Mouse (Mus musculus) R1 (cell line): Measurements from ENCODE around the gene Ier2.
"Not testable (repeated sequence)": the region's sequence is repeated elsewhere in the genome, so short reads cannot be mapped to it uniquely, and the experiment has no call there.

ENCODE experiments used
- DNase-seq: peaks from one replicate; pipeline ENCODE4 v3.0.0-alpha.2; 2018; ENCODE audit warnings: low read depth, low spot score

Ier2 gene

DNA sequence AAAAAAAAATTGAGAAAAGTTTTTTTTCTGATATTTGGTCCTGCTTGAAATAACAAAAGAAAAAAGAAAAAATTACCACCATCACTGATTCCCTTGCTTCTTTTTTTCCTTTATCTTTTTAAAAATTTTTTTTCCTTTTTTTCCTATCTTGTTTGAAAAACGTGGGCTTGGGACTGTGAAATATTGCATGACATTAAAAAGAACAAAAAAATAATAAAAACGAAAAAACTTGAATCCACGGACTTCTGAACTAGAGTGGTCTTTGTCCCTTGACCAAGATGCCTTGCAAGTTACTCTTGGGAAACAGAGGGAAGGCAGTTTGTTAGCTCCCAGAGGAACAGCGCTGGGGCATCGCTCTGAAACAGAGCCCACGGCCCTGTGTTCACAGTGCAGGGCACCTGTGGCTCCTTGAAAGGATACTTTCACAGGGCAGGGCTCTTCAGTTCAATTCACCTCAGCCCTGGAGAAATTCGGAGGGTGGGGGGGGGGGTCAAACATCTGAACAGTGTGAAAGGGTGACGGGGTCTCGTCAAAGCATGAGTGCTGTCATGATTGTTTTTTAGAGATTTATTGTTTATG is 22.6 kb downstream of the Ier2 start:
- DNase-seq = no peak

DNA sequence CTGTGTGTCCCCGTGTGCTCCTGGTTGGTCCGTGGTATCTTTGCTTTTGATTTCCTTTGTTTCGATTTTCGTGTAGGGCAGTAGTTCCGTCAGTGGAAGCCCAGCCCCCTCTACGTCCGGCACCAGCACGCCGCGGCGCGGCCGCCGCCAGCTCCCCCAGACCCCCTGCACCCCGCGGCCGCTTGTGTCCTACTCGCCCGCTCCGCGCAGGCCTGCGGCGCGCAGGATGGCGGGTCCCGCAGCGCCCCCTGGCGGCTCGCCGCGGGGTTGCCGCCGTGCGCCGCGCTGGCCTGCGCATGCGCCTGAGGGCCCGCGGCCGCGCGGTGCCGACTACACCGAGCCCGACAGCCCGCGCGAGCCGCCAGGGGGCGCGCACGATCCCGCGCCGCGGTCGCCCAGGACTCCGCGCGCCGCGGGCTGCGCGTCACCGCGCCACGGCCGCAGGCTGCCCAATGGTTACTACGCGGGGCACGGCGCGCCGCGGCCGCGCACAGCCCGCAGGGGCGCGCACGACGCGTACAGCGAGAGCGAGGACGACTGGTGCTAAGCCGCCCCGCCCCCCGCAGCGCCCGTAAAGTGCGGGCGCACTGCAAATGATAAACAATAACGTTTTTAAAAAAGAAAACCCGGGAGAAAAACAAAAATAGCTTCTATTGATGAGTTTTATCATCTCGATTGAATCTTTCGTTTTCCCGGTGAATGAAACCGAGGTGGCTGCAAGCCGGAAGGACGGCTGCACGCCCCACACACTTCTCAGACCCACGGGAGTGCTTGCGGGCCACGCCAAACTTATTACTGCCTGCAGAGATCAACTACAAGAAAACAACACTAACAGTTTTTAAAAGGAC is 23.3 kb downstream of the Ier2 start:
- peak; percentile 88 for DNase-seq

DNA sequence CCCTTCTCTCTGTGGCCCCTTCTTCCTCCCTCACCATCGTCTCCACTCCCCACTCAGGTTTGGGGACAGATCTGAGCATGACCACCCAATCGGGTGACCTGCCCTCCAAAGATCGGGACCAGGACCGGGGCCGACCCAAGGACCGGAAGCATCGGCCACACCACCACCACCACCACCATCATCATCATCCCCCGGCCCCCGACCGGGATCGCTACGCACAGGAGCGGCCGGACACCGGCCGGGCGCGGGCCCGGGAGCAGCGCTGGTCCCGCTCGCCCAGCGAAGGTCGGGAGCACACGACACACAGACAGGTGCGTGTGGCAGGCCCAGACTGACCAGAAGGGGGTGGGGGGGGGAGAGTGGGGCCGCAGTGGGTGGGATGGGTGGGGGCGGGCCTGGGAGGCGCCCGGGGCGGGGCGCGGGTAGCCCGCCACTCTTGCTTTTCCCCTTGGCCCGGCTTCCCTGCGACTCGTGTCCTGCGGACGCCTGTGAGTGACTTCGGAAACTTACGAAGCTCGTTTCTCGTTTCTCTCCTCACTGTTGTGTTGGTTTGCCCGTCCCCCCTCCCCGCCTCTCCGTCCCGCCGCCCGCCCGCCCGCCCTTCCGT is 24.0 kb downstream of the Ier2 start:
- no peak for DNase-seq

DNA sequence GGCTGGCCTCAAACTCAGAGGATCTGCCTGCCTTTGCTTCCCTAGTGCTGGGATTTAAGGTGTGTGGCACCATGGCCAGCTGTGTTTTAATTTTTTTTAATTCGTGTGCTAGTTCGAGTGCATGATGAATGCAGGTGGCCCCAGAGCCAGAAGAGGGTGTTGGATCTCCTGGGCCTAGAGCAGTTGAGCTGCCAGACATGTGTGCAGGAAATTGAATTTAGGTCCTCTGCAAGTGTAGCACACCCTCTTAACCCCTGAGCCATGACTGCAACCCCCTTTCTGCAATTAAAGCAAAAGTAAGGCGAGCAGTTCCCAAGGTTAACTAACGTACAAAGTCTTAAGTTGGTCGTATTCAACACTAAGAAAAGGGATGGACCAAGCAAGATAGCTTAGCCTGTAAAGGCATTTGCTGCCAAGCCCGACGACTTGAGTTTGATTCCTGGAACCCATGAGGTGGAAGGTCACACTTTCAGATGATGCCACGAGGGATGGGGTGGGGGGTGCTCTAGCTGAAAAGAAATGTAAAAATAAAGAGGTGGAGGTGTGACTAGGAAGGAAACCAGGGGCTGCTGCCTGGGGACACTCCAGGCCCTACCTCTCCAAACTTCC is 24.6 kb downstream of the Ier2 start:
- no peak for DNase-seq

DNA sequence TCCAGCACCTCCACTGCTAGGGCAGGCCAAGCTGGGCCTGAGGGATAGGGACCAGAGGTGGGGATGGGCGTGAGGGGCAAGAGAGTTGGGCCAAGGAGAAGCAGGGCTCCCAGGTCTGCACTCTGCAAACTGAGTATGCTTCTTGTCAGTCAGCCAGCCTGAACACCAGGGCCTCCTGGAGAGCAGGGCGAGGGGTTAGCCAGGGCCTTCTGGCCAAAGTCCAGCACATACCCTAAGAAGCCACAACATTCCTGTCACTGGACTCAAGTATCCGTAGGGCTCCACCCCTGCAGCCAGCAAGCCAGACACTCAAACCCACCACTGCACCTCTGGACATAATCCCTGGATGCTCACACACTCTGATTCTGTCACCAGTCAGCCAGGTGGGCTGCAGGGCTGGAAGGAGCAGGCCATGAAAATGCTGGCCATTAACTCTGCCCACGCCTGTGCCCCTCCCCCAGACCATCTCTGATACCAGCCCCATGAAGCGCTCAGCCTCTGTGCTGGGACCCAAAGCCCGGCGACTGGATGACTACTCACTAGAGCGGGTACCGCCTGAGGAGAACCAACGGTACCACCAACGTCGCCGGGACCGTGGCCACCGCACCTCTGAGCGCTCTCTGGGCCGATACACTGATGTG is 26.5 kb downstream of the Ier2 start:
- no peak for DNase-seq

DNA sequence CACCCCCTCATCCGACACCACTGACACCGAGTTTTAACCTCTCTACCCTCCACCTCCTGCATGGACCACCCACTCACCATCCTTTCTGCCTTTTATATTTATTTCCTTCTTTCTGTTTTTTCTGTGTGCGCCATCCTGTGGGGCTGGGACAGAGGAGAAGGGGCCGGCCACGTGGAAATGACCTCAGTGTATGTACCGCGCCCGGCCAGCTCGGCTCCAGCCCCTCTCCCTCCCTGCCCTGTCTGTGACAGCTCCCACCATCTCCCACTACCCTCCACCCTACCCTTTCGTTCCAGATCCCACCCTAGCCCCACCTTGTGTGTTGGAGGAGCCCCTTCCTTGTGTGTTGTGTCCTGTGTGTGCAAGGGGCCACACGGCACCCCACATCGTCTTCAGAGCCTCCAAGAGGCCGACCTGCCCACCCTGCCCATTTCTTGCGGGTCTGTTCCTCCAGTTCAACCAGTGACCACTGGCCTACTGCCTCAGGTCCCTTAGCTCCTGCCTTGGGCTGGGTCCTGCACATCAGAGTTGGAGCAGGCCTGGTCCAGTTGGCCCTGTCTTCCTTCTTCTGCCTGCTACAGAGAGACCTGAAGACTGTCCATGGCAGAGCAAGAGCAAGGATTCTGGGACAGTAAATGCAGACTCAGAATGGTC is 27.1 kb downstream of the Ier2 start:
- no peak for DNase-seq

DNA sequence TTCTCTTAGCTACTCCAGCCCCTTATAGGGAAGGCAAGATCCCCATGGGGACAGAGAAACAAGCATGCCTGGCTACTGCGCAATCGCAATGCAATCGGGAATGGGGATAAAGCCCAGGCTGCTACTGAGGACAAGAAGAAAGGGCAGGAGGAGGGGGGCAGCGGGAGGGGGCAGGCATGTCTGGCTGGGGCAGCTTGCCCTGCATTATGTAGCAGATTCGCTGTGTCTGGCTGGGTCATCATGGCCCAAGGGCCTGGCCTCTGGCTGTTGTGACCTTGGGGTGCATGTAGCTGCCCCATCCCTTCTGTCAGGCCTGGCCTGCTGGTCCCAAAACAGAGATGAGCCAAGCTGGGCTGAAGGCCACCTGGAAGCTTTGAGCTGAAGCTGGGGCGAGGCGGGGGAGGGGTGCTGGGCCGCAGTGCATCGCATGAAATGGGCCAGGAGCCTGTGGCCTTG is 27.8 kb downstream of the Ier2 start:
- DNase-seq = no peak

GRCm38 (mm10) chr8:84633841-84634584 is 28.6 kb downstream of the Ier2 start:
- peak; percentile 78 for DNase-seq

DNA sequence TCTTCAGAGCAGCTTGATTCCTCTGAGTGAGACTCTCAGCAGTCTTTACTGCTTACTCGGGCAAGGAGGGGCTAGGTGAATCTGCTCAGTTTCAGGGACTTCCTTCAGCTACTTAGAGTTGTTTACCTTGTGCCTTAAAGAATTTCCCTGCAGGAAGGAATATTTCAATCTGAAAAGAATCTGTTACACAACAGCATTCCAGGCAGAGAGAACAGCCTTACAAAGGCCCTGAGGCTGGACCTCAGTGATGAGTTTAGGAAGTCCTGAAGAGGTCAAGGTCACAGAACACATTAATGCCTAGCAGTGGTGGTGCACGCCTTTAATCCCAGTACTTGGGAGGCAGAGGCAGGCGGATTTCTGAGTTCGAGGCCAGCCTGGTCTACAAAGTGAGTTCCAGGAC is 30.8 kb downstream of the Ier2 start:
- DNase-seq = peak; percentile 94

DNA sequence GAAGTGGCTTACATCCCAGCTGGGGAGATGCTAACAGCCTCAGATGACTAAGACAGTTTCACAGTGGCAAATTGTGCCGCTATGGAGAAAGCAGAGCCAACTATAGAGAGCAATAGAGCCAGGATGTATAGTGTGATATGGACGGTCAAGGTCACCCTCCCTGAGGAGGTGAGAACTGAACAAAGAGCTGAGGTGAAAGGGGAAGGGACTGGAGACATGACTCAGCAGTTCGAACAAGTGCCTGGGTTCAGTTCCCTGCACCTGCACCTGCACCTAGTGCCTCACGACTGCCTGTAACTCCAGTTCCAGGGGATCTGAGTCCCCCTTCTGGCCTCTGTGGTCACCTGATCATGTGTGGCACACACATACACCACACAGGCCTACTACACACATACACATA is 32.5 kb downstream of the Ier2 start:
- peak; percentile 59 for DNase-seq

- DNase-seq = peak; percentile 71
Observed at GRCm38 (mm10) chr8:84629586-84629985, 33.1 kb downstream of the Ier2 start.

DNA sequence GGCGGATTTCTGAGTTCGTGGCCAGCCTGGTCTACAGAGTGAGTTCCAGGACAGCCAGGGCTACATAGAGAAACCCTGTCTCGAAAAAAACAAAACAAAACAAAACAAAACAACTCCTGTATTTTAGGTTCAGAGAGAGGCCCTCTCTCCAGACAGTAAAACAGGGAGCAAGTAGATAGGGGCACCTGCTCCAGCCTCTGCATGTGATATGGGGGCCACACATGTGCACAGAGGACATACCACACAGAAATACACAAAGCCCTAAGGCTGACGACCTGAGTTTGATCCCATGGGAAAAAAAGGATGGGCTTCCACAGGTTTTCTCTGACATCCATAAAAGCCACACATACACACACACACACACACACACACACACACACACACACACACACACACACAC is 39.2 kb downstream of the Ier2 start:
- not testable (repeated sequence) for DNase-seq

DNA sequence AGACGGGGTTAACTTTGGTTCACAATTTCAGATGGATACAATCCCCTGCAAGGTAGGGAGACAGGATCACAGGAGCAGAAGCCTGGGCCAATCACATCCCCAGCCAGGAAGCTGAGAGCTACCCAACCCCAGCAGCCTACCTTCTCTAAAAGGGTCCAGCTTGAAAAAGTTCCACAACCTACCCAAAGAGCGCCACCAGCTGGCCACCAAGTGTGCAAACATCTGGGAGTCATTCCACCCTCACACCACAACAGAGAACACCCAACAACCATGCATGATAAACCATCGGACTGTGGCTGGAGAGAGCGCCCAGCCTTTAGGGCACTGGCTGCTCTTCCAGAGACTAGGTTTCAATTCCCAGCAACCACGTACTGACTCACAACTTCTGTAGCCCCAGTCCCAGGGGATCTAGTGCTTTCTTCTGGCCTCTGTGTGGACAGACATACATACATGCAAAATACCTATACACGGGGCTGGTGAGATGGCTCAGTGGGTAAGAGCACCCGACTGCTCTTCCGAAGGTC is 41.5 kb downstream of the Ier2 start:
- DNase-seq = peak; percentile 73

GRCm38 (mm10) chr8:84617005-84617404 is 45.6 kb downstream of the Ier2 start:
- no peak for DNase-seq

- DNase-seq = no peak
Observed at GRCm38 (mm10) chr8:84615666-84616485, 46.8 kb downstream of the Ier2 start.

GRCm38 (mm10) chr8:84614512-84615223 is 48.0 kb downstream of the Ier2 start:
- DNase-seq = peak; percentile 78
